Mouse (Mus musculus): ENCODE results near the gene Fam71e2. TPM values are rescaled to one million over a fixed set of nuclear protein-coding genes. Genes with fewer than 3 reads are reported as not detected.

Fam71e2 gene
- polyA plus RNA-seq, 1 experiment from 2014 or later: not detected

DNA sequence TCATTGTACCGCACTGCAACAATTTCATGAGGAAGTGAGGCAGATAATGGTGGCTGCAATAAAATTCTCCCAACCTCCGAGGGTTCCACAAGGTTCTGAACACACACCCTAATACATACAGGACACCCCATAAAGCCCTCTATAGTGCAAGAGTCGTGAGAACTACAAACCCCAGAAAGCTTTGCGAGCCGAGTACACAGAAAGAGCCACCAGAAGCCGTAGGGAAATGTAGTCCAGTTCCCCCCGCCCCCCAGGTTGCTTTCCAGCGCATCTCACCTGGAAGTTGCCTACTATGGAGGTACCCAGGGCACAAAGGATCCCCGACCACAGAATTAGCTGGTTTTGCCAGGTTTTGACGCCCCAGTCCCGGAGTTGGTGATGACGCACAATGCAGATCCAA, 47.6 kb downstream of the Fam71e2 start:
- no peaks in the 10 kb centered on the region for H3K36me3 ChIP-seq (ENCODE audit: control insufficient read depth, insufficient read depth, low read length)
- H3K4me1 ChIP-seq (ENCODE audit: control insufficient read depth, insufficient read depth, low read depth, low read length): no peaks in the 10 kb centered on the region
- no peak overlapping the region for H3K27ac ChIP-seq (ENCODE audit: low read depth, low read length)
- H3K9ac ChIP-seq (ENCODE audit: low read depth, low read length): peak overlapping the region; percentile 35
- H3K4me2 ChIP-seq (ENCODE audit: low read length): peak overlapping the region; percentile 51
- H3K27me3 ChIP-seq (replicated peaks; ENCODE audit: control insufficient read depth, insufficient read depth, low read length): no peaks in the 10 kb centered on the region
- peak overlapping the region; percentile 23 for H3K4me3 ChIP-seq (ENCODE audit: low read length)
- 35% methylated on average over 12 of the region's 12 CpGs for WGBS
- no peaks in the 10 kb centered on the region for H3K9me3 ChIP-seq (ENCODE audit: control insufficient read depth, low read length)
- ATAC-seq: peak; percentile 76

DNA sequence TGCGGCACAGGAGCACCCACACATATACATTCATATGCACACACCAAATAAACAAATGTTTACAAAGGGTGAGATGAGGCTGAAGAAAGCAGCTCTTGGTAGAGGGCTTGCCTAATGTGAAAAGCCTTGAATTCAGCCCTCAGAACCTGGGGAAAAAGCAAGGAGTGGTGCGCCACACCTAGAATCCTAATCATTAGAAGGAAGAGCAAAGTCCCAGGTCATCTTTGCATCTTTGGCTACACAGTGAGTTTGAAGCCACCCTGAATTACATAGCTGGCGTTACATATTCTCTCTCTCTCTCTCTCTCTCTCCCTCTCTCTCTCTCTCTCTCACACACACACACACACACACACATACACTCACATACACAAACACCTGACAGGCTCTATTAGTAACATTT, 51.8 kb downstream of the Fam71e2 start:
- H3K9ac ChIP-seq (ENCODE audit: low read depth, low read length): no peak overlapping the region
- H3K9me3 ChIP-seq (ENCODE audit: control insufficient read depth, low read length): no peaks in the 10 kb centered on the region
- ATAC-seq: no peak
- H3K4me2 ChIP-seq (ENCODE audit: low read length): no peak overlapping the region
- H3K4me3 ChIP-seq (ENCODE audit: low read length): no peak overlapping the region
- no peak overlapping the region for H3K27ac ChIP-seq (ENCODE audit: low read depth, low read length)
- no peaks in the 10 kb centered on the region for H3K4me1 ChIP-seq (ENCODE audit: control insufficient read depth, insufficient read depth, low read depth, low read length)
- H3K27me3 ChIP-seq (replicated peaks; ENCODE audit: control insufficient read depth, insufficient read depth, low read length): no peaks in the 10 kb centered on the region
- peaks cover 11% of the 10 kb centered on the region for H3K36me3 ChIP-seq (ENCODE audit: control insufficient read depth, insufficient read depth, low read length)
- WGBS: 90% methylated on average over 3 of the region's 3 CpGs

DNA sequence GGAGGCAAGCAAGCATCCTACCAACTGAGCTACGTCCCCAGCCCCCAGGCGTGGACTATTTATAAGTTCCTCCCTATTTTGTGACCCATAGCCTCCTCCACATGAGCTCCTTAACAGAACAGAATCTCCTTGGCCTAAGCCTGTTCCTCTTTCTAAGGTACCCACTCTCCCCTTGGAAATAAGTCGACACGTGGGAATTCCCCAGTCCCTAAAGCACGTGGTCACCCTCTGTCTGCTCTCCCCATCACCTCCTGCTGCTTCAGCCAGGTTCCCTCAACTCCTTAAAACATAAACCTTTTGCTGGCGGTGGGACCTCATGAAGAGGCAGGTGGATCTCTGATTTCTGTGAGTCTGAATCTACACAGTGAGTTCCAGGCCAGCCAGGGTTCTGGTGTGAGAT, 54.1 kb downstream of the Fam71e2 start:
- H3K4me3 ChIP-seq (ENCODE audit: low read length): no peak overlapping the region
- H3K4me2 ChIP-seq (ENCODE audit: low read length): no peak overlapping the region
- no peaks in the 10 kb centered on the region for H3K9me3 ChIP-seq (ENCODE audit: control insufficient read depth, low read length)
- whole genome bisulfite sequencing: 74% methylated on average over 6 of the region's 6 CpGs
- H3K9ac ChIP-seq (ENCODE audit: low read depth, low read length): no peak overlapping the region
- no peak for ATAC-seq
- H3K27me3 ChIP-seq (replicated peaks; ENCODE audit: control insufficient read depth, insufficient read depth, low read length): no peaks in the 10 kb centered on the region
- peaks cover 32% of the 10 kb centered on the region for H3K36me3 ChIP-seq (ENCODE audit: control insufficient read depth, insufficient read depth, low read length)
- H3K4me1 ChIP-seq (ENCODE audit: control insufficient read depth, insufficient read depth, low read depth, low read length): no peaks in the 10 kb centered on the region
- H3K27ac ChIP-seq (ENCODE audit: low read depth, low read length): no peak overlapping the region

DNA sequence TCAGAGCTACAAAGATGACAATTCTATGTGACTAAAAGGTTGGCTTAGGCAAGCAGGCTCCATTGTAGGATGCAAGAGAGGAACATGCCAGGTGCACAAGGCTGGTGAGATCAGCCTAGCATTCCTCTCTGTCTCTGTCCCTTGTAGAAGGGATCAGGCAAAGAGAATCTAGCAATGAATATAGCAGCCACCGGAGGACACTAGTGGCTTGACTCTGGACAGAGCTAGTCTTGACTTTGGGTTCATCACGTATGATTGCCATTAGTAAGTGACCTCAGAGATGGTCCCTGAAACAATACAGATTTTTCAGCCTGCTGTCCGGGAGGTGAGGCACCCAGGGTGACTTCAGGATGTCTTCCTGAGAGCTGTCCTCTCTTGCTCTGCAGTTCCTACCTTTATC, 58.5 kb downstream of the Fam71e2 start:
- H3K4me3 ChIP-seq (ENCODE audit: low read length): no peak overlapping the region
- no peak overlapping the region for H3K9ac ChIP-seq (ENCODE audit: low read depth, low read length)
- H3K9me3 ChIP-seq (ENCODE audit: control insufficient read depth, low read length): no peaks in the 10 kb centered on the region
- WGBS: 88% methylated on average over 3 of the region's 3 CpGs
- no peak for ATAC-seq
- H3K36me3 ChIP-seq (ENCODE audit: control insufficient read depth, insufficient read depth, low read length): peaks cover 57% of the 10 kb centered on the region
- H3K4me1 ChIP-seq (ENCODE audit: control insufficient read depth, insufficient read depth, low read depth, low read length): no peaks in the 10 kb centered on the region
- no peak overlapping the region for H3K4me2 ChIP-seq (ENCODE audit: low read length)
- no peaks in the 10 kb centered on the region for H3K27me3 ChIP-seq (replicated peaks; ENCODE audit: control insufficient read depth, insufficient read depth, low read length)
- H3K27ac ChIP-seq (ENCODE audit: low read depth, low read length): no peak overlapping the region

DNA sequence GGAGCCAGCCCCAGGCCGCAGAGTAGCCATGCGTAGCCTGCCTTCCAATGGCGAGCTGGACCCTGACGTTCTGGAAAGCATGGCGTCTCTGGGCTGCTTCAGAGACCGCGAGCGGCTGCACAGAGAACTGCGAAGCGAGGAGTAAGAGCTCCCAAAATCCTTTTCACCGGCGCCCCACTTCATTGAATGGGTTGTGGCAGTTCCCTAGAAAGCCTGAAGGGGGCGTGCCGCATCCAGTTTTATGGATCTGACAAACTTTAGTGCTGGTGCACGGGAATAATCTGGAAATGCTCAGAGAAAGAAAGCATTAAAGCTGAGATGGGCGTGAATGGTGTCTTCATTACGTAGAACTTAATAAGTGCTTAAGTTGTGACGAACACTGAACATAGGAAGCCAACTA, 66.0 kb downstream of the Fam71e2 start:
- Histone ChIP-seq H3K9me3 (ENCODE audit: control insufficient read depth, low read length) (no peaks in the 10 kb centered on the region), H3K27me3 (replicated peaks; ENCODE audit: control insufficient read depth, insufficient read depth, low read length) (no peaks in the 10 kb centered on the region), H3K9ac (ENCODE audit: low read depth, low read length) (no peak overlapping the region), H3K4me1 (ENCODE audit: control insufficient read depth, insufficient read depth, low read depth, low read length) (no peaks in the 10 kb centered on the region; the same call in 1 of the 2 replicates), H3K4me2 (ENCODE audit: low read length) (no peak overlapping the region), H3K27ac (ENCODE audit: low read depth, low read length) (no peak overlapping the region), H3K36me3 (ENCODE audit: control insufficient read depth, insufficient read depth, low read length) (peaks cover 52% of the 10 kb centered on the region), H3K4me3 (ENCODE audit: low read length) (no peak overlapping the region)
- no peak for ATAC-seq
- WGBS: 39% methylated on average over 18 of the region's 18 CpGs

Other genes starting within 250 kb of the Fam71e2 start
- gene Tnni3, start 247.1 kb downstream of the Fam71e2 start, polyA plus RNA-seq (2015; fragmentation: Nextera tagmentation; extraction: Ambion mirVana): 1.7 and 2.0 TPM in 2 replicates
- gene Dnaaf3, start 238.8 kb downstream of the Fam71e2 start, polyA plus RNA-seq (2015; fragmentation: Nextera tagmentation; extraction: Ambion mirVana): 2.8 TPM in 2 replicates
- 119 and 124 TPM in 2 replicates for gene Syt5, start 223.8 kb downstream of the Fam71e2 start, polyA plus RNA-seq (2015; fragmentation: Nextera tagmentation; extraction: Ambion mirVana)
- 0.91 and 1.1 TPM in 2 replicates for gene Ptprh, start 167.3 kb downstream of the Fam71e2 start, polyA plus RNA-seq (2015; fragmentation: Nextera tagmentation; extraction: Ambion mirVana)
- gene Tmem86b, start 139.9 kb downstream of the Fam71e2 start, polyA plus RNA-seq (2015; fragmentation: Nextera tagmentation; extraction: Ambion mirVana): 1.9 and 2.0 TPM in 2 replicates
- 4.3 and 6.2 TPM in 2 replicates for gene Ppp6r1, start 112.3 kb downstream of the Fam71e2 start, polyA plus RNA-seq (2015; fragmentation: Nextera tagmentation; extraction: Ambion mirVana)
- gene Hspbp1, start 86.2 kb downstream of the Fam71e2 start, polyA plus RNA-seq (2015; fragmentation: Nextera tagmentation; extraction: Ambion mirVana): 175 and 188 TPM in 2 replicates
- gene Brsk1, start 80.7 kb downstream of the Fam71e2 start, polyA plus RNA-seq (2015; fragmentation: Nextera tagmentation; extraction: Ambion mirVana): 6.8 and 7.1 TPM in 2 replicates
- 0.12 and 0.18 TPM in 2 replicates for gene Tmem150b, start 46.1 kb downstream of the Fam71e2 start, polyA plus RNA-seq (2015; fragmentation: Nextera tagmentation; extraction: Ambion mirVana)
- 47.4 and 57.4 TPM in 2 replicates for gene Kmt5c, start 31.2 kb downstream of the Fam71e2 start, polyA plus RNA-seq (2015; fragmentation: Nextera tagmentation; extraction: Ambion mirVana)
- gene Cox6b2, start 18.2 kb downstream of the Fam71e2 start, polyA plus RNA-seq (2015; fragmentation: Nextera tagmentation; extraction: Ambion mirVana): 23.1 and 29.7 TPM in 2 replicates
- gene Il11, start 11.6 kb upstream of the Fam71e2 start, polyA plus RNA-seq (2015; fragmentation: Nextera tagmentation; extraction: Ambion mirVana): 0.95 and 1.3 TPM in 2 replicates
- gene Tmem190, start 11.6 kb upstream of the Fam71e2 start, polyA plus RNA-seq (2015; fragmentation: Nextera tagmentation; extraction: Ambion mirVana): 0.68 TPM in 1 of 2 replicates, not detected in the other
- 6.8 and 9.2 TPM in 2 replicates for gene Tmem238, start 18.4 kb upstream of the Fam71e2 start, polyA plus RNA-seq (2015; fragmentation: Nextera tagmentation; extraction: Ambion mirVana)
- 206 and 212 TPM in 2 replicates for gene Rpl28, start 21.6 kb upstream of the Fam71e2 start, polyA plus RNA-seq (2015; fragmentation: Nextera tagmentation; extraction: Ambion mirVana)
- gene Ube2s, start 41.3 kb upstream of the Fam71e2 start, polyA plus RNA-seq (2015; fragmentation: Nextera tagmentation; extraction: Ambion mirVana): 250 and 253 TPM in 2 replicates
- gene Shisa7, start 73.4 kb upstream of the Fam71e2 start, polyA plus RNA-seq (2015; fragmentation: Nextera tagmentation; extraction: Ambion mirVana): 9.9 and 10.0 TPM in 2 replicates
- gene Isoc2b, start 99.0 kb upstream of the Fam71e2 start, polyA plus RNA-seq (2015; fragmentation: Nextera tagmentation; extraction: Ambion mirVana): 4.2 and 4.6 TPM in 2 replicates
- 0.89 and 0.93 TPM in 2 replicates for gene Isoc2a, start 105.9 kb upstream of the Fam71e2 start, polyA plus RNA-seq (2015; fragmentation: Nextera tagmentation; extraction: Ambion mirVana)
- 0.48 and 0.52 TPM in 2 replicates for gene Gm36210, start 135.2 kb upstream of the Fam71e2 start, polyA plus RNA-seq (2015; fragmentation: Nextera tagmentation; extraction: Ambion mirVana)
- gene Zfp628, start 143.9 kb upstream of the Fam71e2 start, polyA plus RNA-seq (2015; fragmentation: Nextera tagmentation; extraction: Ambion mirVana): 3.2 and 4.2 TPM in 2 replicates
- gene Nat14, start 150.7 kb upstream of the Fam71e2 start, polyA plus RNA-seq (2015; fragmentation: Nextera tagmentation; extraction: Ambion mirVana): 35.2 and 39.3 TPM in 2 replicates
- 1.1 and 2.4 TPM in 2 replicates for gene Ssc5d, start 154.5 kb upstream of the Fam71e2 start, polyA plus RNA-seq (2015; fragmentation: Nextera tagmentation; extraction: Ambion mirVana)
- gene Sbk2, start 193.1 kb upstream of the Fam71e2 start, polyA plus RNA-seq (2015; fragmentation: Nextera tagmentation; extraction: Ambion mirVana): 0.14 TPM in 1 of 2 replicates, not detected in the other
- gene Sbk3, start 199.9 kb upstream of the Fam71e2 start, polyA plus RNA-seq (2015; fragmentation: Nextera tagmentation; extraction: Ambion mirVana): 0.70 and 0.71 TPM in 2 replicates
- gene Zfp579, start 224.9 kb upstream of the Fam71e2 start, polyA plus RNA-seq (2015; fragmentation: Nextera tagmentation; extraction: Ambion mirVana): 49.2 and 53.5 TPM in 2 replicates
- gene Zfp524, start 243.1 kb upstream of the Fam71e2 start, polyA plus RNA-seq (2015; fragmentation: Nextera tagmentation; extraction: Ambion mirVana): 8.0 and 9.3 TPM in 2 replicates
- 28.8 and 34.4 TPM in 2 replicates for gene Fiz1, start 243.4 kb upstream of the Fam71e2 start, polyA plus RNA-seq (2015; fragmentation: Nextera tagmentation; extraction: Ambion mirVana)
- 0.18 and 1.2 TPM in 2 replicates for gene Gm44973, start 244.2 kb upstream of the Fam71e2 start, polyA plus RNA-seq (2015; fragmentation: Nextera tagmentation; extraction: Ambion mirVana)
- gene Zfp865, start 249.1 kb upstream of the Fam71e2 start, polyA plus RNA-seq (2015; fragmentation: Nextera tagmentation; extraction: Ambion mirVana): 5.8 and 6.9 TPM in 2 replicates
- gene Ccdc106, start 249.3 kb upstream of the Fam71e2 start, polyA plus RNA-seq (2015; fragmentation: Nextera tagmentation; extraction: Ambion mirVana): 67.3 and 74.5 TPM in 2 replicates